Mouse (Mus musculus) liver, embryonic 12.5 days (tissue): ENCODE results near the gene Prkar2b. TPM values are rescaled to one million over a fixed set of nuclear protein-coding genes. Genes with fewer than 3 reads are reported as not detected.

Source experiments
- ATAC-seq: fragments of 200-750 bp; cut with Nextera tagmentation; 2 replicates; pipeline ENCODE4 v1.8.0; 2017; ENCODE audit warnings: moderate number of reproducible peaks, mild to moderate bottlenecking, moderate library complexity
- H3K27ac ChIP-seq: fragments of 300-500 bp; sonication (generic); 2 replicates; pipeline ENCODE4 v1.5.1; 2016; ENCODE audit warnings: mild to moderate bottlenecking
- H3K27me3 ChIP-seq: fragments of 300-500 bp; sonication (generic); replicated peaks from 2 replicates; pipeline ENCODE4 v1.6.1; 2016; ENCODE audit warnings: mild to moderate bottlenecking, moderate library complexity
- H3K36me3 ChIP-seq: fragments of 300-500 bp; sonication (generic); 2 replicates; pipeline ENCODE4 v1.6.1; 2016; ENCODE audit warnings: mild to moderate bottlenecking, moderate library complexity
- H3K4me1 ChIP-seq: fragments of 300-500 bp; sonication (generic); 2 replicates; pipeline ENCODE4 v1.6.1; 2016
- H3K4me2 ChIP-seq: fragments of 300-500 bp; sonication (generic); 2 replicates; pipeline ENCODE4 v1.6.1; 2016; ENCODE audit warnings: mild to moderate bottlenecking, moderate library complexity
- H3K4me3 ChIP-seq: fragments of 300-500 bp; sonication (generic); 2 replicates; pipeline ENCODE4 v1.5.1; 2016; ENCODE audit warnings: mild to moderate bottlenecking, moderate library complexity
- H3K9ac ChIP-seq: fragments of 300-500 bp; sonication (generic); 2 replicates; pipeline ENCODE4 v1.6.1; 2016; ENCODE audit warnings: mild to moderate bottlenecking, moderate library complexity
- H3K9me3 ChIP-seq: fragments of 300-500 bp; sonication (generic); replicated peaks from 2 replicates; pipeline ENCODE4 v1.6.1; 2016; ENCODE audit warnings: mild to moderate bottlenecking, moderate library complexity
- WGBS: fragments of 180-500 bp; shearing (Covaris S2); methylation state at CpG from one replicate; pipeline ENCODE4 v1.1.7; 2016; ENCODE audit not compliant: insufficient replicate concordance; 5-methylcytosine and 5-hydroxymethylcytosine counted together
- polyA plus RNA-seq: library from polyadenylated mRNA; unstranded; fragments of >200 nt; fragmentation: Nextera tagmentation; extraction: Ambion mirVana; gene quantifications from 2 replicates; pipeline ENCODE4 v1.2.1, GENCODE M21; 2016

The Prkar2b gene
- polyA plus RNA-seq, 1 experiment from 2014 or later: 137 TPM

DNA sequence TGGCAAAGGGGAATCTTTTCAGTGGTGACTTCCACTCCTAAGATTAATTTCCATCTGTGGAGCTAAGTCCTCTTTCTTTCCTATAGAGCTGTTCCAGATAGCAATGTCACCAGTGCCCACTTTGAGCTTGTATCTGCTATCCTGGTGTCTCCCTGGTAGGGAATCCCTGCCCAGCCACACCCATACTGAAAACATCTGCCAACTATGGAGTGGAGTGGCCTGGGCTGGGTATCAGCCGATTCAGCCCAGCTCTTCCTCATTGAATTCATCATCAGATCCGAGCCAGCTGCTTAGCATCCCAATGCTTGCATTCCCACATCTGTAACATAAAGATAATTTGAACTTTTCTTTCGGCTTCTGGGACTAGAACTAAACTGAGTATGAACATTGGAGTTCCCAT lies 25.8 kb upstream of the Prkar2b start:
- peak; percentile 54; the same call in 1 of the 2 replicates for ATAC-seq
- Histone ChIP-seq H3K27me3 (no peaks in the 10 kb centered on the region), H3K36me3 (peaks cover 19% of the 10 kb centered on the region), H3K4me1 (peaks cover 46% of the 10 kb centered on the region), H3K4me3 (no peak overlapping the region), H3K9me3 (peaks cover 21% of the 10 kb centered on the region), H3K9ac (no peak overlapping the region), H3K4me2 (no peak overlapping the region), H3K27ac (peak overlapping the region; percentile 24; the same call in 1 of the 2 replicates)
- WGBS: 66% methylated on average over 3 of the region's 3 CpGs

DNA sequence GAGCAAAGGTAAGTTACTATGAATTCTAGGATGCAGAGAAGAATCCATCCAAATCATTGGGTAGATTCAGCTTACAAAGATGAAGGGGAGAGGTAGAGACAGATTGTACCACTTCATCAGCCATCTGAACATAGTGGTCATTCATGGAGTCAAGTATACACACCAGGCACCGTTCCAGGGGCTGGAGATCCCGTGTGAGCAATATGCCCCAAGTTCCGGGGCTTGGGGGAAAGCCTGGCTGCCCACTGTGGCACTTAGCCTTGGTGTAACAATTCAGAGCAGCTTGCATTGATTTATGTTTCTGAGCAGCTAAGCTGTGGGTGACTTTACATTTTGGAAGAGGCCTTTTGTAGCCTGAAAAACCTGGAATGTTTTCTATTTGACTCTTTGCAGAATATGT lies 24.8 kb upstream of the Prkar2b start:
- WGBS: 90% methylated on average over 3 of the region's 3 CpGs
- Histone ChIP-seq H3K27me3 (no peaks in the 10 kb centered on the region), H3K9ac (no peak overlapping the region), H3K4me3 (no peak overlapping the region), H3K4me2 (no peak overlapping the region), H3K36me3 (peaks cover 9% of the 10 kb centered on the region), H3K9me3 (peaks cover 11% of the 10 kb centered on the region; the same call in 1 of the 2 replicates), H3K27ac (peak overlapping the region; percentile 67), H3K4me1 (peaks cover 50% of the 10 kb centered on the region)
- no peak for ATAC-seq

DNA sequence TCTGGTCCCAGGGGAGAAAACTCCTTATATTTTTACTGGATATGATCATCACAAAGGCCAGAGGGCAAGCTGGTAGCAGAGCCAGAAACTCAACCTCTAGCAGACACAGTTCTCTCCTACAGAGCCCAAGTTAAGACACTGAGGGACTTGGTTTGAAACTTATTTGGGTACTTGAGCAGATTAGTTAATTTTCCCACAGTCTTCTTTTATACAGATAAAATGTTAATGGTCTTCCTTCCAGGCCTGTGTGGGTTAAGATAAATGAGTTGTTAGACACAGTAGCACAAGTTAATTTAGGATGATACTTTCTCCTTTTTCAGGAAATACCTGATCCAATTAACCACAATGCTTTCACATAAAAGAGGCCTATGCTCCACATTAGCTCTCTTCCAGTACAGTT lies 24.1 kb upstream of the Prkar2b start:
- Histone ChIP-seq H3K4me1 (peaks cover 54% of the 10 kb centered on the region), H3K4me3 (no peak overlapping the region), H3K27me3 (no peaks in the 10 kb centered on the region), H3K9me3 (peaks cover 5% of the 10 kb centered on the region; the same call in 1 of the 2 replicates), H3K9ac (peak overlapping the region; percentile 25; the same call in 1 of the 2 replicates), H3K36me3 (peaks cover 7% of the 10 kb centered on the region), H3K27ac (peak overlapping the region; percentile 67), H3K4me2 (0 out of 2 replicates have a peak overlapping the region, but pooled peaks have one; percentile 2)
- ATAC-seq: no peak

DNA sequence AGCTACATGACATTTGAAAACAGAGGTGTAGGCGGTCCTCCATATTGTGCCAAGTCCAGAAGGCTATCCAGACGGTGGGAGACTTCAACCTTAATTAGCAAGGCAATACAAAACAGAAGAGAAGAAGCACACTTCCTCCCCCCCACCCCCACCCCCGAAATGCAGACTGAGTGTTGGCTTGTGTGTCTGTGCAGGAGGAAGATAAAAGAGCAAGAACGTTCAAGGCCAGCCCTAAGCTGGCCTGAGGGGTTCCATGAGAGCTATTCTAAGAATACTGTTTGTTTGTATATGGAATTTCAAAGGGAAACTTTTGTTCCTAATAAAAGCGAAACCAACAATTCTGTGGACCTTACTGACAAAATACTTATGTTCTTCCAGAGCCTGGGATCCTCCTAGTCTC lies 23.5 kb upstream of the Prkar2b start:
- Histone ChIP-seq H3K4me2 (0 out of 2 replicates have a peak overlapping the region, but pooled peaks have one; percentile 2), H3K9me3 (no peaks in the 10 kb centered on the region), H3K27me3 (no peaks in the 10 kb centered on the region), H3K27ac (peak overlapping the region; percentile 67), H3K4me1 (peaks cover 54% of the 10 kb centered on the region), H3K36me3 (peaks cover 2% of the 10 kb centered on the region), H3K9ac (peak overlapping the region; percentile 25; the same call in 1 of the 2 replicates), H3K4me3 (no peak overlapping the region)
- WGBS: 38% methylated on average over 5 of the region's 5 CpGs
- peak; percentile 60 for ATAC-seq

DNA sequence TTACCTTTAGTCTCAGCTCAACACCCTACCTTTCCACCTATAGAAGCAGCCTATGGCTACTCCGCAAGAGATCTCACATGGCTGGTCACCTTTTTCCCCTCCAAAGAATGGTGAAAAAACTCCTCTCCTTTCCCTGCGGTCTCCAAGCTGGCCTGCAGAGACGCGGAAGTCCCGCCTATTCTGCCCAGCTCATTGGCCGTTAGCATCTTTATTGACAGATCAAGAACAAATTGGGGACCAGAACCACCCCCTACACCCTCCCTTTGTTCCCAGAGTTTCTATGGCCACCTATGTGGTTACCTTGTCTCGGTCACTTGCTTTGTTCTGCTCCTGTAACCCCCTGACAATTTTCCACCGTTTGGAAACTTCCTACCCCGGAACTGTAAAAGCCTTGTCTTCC lies 19.6 kb upstream of the Prkar2b start:
- no peak overlapping the region for H3K4me2 ChIP-seq
- no peak overlapping the region for H3K27ac ChIP-seq
- H3K36me3 ChIP-seq: no peaks in the 10 kb centered on the region; the same call in 1 of the 2 replicates
- H3K9me3 ChIP-seq: no peaks in the 10 kb centered on the region
- peaks cover 54% of the 10 kb centered on the region for H3K4me1 ChIP-seq
- no peak overlapping the region for H3K4me3 ChIP-seq
- no peaks in the 10 kb centered on the region for H3K27me3 ChIP-seq
- no peak overlapping the region for H3K9ac ChIP-seq
- ATAC-seq: no peak
- 76% methylated on average over 9 of the region's 9 CpGs for WGBS

DNA sequence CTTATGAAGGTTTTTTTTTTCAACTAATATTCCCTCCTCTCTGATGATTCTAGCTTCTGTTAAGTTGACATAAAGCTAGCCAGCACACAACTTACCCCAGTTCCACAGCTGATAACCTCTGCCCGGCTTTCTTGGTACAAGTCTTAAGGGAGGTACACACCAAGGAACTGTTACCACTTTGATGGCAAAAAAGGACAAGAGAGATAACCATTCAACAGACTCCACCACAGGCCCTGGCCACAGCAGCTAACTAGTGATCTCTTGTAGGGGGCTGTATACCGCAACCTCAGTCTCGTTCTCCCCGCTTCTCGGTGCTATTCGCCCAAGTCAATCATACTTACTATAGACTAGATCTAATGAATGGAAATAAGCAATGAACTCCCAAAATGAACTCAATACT lies 16.3 kb upstream of the Prkar2b start:
- Histone ChIP-seq H3K27ac (0 out of 2 replicates have a peak overlapping the region, but pooled peaks have one; percentile 45), H3K9me3 (no peaks in the 10 kb centered on the region), H3K4me2 (no peak overlapping the region), H3K4me1 (peaks cover 35% of the 10 kb centered on the region), H3K27me3 (no peaks in the 10 kb centered on the region), H3K4me3 (no peak overlapping the region), H3K36me3 (no peaks in the 10 kb centered on the region; the same call in 1 of the 2 replicates), H3K9ac (peak overlapping the region; percentile 13; the same call in 1 of the 2 replicates)
- peak; percentile 68 for ATAC-seq
- 72% methylated on average over 6 of the region's 6 CpGs for WGBS

DNA sequence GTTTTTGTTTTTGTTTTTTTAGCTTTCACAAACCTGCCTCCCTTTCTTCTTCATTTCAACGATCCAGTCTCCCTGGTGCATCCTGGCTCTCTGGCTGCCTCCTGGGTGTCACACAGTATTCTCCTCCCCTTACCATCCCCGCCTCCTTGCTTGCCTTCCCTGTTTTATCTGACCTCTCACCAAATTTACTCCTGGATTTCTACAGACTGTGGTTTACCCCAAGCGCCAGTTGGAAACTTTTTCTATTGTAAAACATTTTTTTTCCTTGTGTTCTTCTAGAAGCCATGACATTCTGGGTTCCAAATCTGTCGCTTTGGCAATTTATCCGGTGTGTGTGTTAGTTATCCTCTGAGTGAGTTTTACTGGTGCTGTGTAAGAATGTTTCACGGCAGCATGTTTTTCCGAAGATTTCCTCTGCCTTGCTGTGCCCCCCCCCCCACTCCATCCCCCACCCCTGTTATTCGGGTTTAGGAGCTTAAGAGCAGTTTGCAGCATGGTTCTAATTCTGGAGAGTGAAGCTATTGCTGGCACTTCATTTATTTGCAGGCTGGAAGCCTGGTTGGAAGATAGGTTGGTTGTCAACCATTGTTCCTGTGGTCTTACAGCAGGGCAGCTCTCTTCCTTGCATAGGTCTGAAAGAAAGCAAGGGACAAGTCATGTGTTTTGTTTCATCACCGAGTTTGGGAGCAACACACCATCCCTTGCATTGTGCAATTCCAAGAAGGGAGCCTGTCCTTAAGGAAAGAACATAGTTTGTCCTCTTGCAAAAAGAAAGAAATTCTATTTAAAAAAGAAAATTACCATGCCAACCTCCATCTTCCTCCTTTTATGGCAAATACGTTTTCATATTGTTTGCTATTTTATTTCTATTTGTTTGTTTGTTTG lies 15.0 kb upstream of the Prkar2b start:
- Histone ChIP-seq H3K27me3 (no peaks in the 10 kb centered on the region), H3K36me3 (no peaks in the 10 kb centered on the region; the same call in 1 of the 2 replicates), H3K4me1 (peaks cover 26% of the 10 kb centered on the region), H3K27ac (peak overlapping the region; percentile 40; the same call in 1 of the 2 replicates), H3K9ac (no peak overlapping the region), H3K4me2 (no peak overlapping the region), H3K9me3 (no peaks in the 10 kb centered on the region), H3K4me3 (no peak overlapping the region)
- WGBS: 75% methylated on average over 10 of the region's 10 CpGs
- no peak for ATAC-seq

DNA sequence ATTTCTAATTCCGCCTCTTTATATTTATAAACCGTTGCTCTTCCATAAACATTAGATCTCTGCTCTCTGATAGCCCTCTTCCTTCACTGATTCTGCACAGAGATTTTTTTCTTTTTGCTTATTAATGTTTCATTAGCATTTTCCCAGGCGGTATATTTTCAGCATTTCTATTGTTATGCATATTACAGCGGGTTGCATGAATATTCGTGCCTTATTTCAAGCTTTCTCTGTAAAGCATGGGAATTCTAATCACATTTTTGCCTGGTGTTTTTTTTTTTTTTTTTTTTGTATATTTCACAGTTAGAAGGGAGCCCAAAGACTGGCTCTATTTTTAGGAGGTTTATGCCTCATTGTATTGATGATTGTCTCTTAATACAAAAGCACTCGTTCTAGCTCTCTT lies 13.2 kb upstream of the Prkar2b start:
- no peak for ATAC-seq
- 83% methylated on average over 6 of the region's 6 CpGs for WGBS
- H3K36me3 ChIP-seq: no peaks in the 10 kb centered on the region; the same call in 1 of the 2 replicates
- H3K27me3 ChIP-seq: no peaks in the 10 kb centered on the region
- H3K27ac ChIP-seq: no peak overlapping the region
- no peak overlapping the region for H3K4me3 ChIP-seq
- H3K9ac ChIP-seq: no peak overlapping the region
- H3K9me3 ChIP-seq: no peaks in the 10 kb centered on the region
- H3K4me2 ChIP-seq: no peak overlapping the region
- H3K4me1 ChIP-seq: peaks cover 22% of the 10 kb centered on the region

DNA sequence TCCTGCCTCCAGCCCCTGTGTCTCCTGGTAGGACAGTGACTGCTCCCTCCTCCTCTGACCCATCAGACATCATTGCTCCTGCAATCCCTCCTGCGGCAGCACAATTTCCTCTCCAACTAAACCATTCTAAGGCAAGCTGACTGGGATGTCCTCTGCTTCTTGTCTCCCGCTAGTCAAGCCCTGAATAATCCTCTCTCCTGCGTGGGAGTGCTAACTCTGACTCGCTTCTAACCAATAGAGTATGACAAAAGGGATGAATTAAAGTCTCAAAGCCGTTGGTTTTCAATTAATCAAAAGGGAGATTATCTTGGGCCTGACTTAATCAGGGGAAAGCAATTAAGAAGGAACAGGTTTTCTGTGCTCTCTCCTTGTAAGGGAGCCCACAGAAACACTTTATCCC lies 4.9 kb upstream of the Prkar2b start:
- H3K27me3 ChIP-seq: no peaks in the 10 kb centered on the region; the same call in 1 of the 2 replicates
- no peaks in the 10 kb centered on the region for H3K36me3 ChIP-seq
- H3K4me3 ChIP-seq: no peak overlapping the region
- 63% methylated on average over 5 of the region's 5 CpGs for WGBS
- ATAC-seq: no peak
- H3K27ac ChIP-seq: no peak overlapping the region
- H3K9ac ChIP-seq: no peak overlapping the region
- no peak overlapping the region for H3K4me2 ChIP-seq
- peaks cover 33% of the 10 kb centered on the region for H3K4me1 ChIP-seq
- no peaks in the 10 kb centered on the region for H3K9me3 ChIP-seq

DNA sequence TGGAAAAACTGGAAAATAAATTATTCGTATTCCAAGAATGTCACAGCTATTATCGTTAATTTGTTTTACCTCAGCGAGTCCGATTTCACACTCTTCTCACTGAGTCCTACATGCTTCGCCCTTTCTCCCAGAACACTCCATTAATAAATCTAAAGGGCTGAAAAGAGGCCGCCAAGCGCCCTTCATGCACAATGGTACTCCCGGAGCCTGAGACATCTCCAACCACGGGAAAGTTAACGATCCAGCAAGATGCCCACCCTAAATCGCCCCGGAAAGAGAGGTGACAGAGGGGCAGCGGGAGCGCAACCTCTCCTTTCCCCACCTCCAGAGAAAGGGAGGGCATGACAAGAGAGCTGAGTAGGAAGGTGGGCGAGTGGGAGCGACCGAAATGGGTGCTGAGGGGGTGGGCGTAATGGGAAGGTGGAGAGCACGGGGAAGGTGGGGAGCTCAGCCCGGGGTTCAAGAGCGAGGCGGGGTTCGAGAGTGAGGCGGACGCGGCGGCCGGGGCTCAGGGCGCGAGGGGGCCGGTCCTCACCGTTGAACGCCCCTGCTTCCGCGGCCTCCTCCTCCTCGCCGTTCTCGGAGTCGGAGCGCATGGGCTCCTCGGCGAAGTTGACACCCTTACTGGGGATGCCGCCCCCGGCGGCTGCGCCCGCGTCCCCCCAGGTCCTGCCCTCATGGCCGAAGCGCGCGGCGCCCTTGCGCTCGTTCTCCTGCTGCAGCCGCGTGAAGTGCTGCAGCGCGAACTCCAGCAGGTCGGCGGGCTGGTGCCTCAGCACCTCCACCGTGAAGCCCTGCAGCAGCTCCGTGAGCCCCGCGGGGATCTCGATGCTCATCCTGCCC lies 628 bp downstream of the Prkar2b start:
- H3K36me3 ChIP-seq: peaks cover 23% of the 10 kb centered on the region
- peak overlapping the region; percentile 100 for H3K9ac ChIP-seq
- peaks cover 61% of the 10 kb centered on the region for H3K4me1 ChIP-seq
- H3K27ac ChIP-seq: peak overlapping the region; percentile 99
- peak; percentile 50 for ATAC-seq
- H3K9me3 ChIP-seq: no peaks in the 10 kb centered on the region
- H3K4me2 ChIP-seq: peak overlapping the region; percentile 84
- H3K27me3 ChIP-seq: no peaks in the 10 kb centered on the region
- H3K4me3 ChIP-seq: peak overlapping the region; percentile 98
- under 1% methylated on average over 59 of the region's 66 CpGs for WGBS

DNA sequence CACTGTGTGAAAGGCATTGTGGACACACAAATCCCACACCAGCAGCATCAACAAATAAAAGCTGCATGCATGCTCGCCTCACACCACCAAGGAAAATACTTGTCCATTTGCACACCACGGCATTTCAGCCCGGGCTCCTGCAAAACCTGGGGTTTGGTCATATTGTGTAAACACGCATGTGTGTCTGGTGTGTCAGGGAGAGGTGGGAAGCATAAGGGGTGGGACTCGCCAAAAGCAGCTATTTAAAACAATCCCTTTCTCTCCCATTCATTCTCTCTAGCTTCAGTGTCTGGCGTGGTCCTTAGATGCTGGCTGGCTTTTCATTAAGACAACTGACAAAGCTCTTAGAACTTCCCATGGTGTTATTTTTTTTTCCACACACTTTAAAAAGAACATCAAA lies 1.4 kb downstream of the Prkar2b start:
- Histone ChIP-seq H3K9me3 (no peaks in the 10 kb centered on the region), H3K4me2 (peak overlapping the region; percentile 84), H3K9ac (peak overlapping the region; percentile 100), H3K4me1 (peaks cover 68% of the 10 kb centered on the region), H3K4me3 (peak overlapping the region; percentile 98), H3K36me3 (peaks cover 28% of the 10 kb centered on the region), H3K27ac (peak overlapping the region; percentile 99), H3K27me3 (no peaks in the 10 kb centered on the region)
- 7% methylated on average over 6 of the region's 6 CpGs for WGBS
- ATAC-seq: no peak
